Mouse (Mus musculus): ENCODE measurements around the gene Klhl13. TPM values are rescaled to one million over a fixed set of nuclear protein-coding genes. Genes with fewer than 3 reads are reported as not detected.
A peak's percentile ranks its signal among the peaks of the same experiment; 100 is the strongest.

Gene Klhl13
- polyA plus RNA-seq (2014; fragmentation: Nextera tagmentation; extraction: Ambion mirVana) = 43.3 and 55.0 TPM in 2 replicates

DNA sequence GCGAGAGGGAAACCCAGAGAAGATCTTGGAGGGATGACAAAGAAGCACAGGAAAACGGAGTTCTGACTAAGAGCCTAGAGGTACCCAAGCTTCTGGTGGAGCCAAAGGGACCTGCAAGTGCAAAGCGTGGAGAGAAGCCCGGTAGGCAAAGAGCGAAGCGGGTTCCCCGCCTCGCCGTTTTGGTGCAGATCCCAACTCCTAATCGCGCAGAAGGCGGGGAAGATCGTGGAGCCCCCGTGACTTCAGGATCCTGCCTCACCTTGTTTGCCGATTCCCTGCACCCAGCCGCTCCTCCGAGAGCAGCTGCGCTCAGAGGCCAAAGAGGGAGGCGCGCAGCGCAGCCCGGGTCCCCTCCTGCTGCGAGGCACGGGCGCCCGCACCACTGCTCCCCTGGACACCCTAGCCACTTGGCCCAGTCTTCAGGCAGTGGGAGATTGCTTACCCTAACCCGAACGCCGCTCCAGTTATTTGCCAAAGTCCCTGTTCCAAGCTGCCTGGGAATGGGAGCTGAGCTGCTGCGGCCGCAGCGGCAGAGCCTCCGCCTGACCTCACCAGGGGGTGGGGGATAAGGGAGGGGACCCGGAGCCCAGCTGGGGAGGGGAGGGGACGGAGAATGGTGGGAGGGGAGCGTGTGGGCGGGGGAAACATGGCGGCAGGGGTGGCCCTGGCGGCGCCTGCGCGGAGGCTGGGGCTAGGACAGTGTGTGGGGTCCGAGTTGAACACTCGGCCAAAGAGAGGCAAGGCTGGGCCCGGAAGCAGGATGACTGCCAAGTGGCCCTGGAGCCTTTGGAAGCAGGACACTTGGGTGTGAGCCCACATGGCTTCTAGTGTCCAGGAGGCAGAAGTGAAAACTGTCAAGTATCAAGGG is at the start of gene Klhl13:
TSS of gene Klhl13 (minus strand) at position 569 of the 868 bp plus-strand sequence.
- Histone ChIP-seq H3K4me3 (ENCODE audit: low read depth, low read length) (peak within 1 kb of the TSS; percentile 45), H3K36me3 (ENCODE audit: control insufficient read depth, insufficient read depth, low read length) (no peaks in the 10 kb centered on the region), H3K4me2 (ENCODE audit: low read length) (peak within 1 kb of the TSS; percentile 43), H3K9me3 (ENCODE audit: control insufficient read depth, low read length) (no peaks in the 10 kb centered on the region), H3K4me1 (replicated peaks; ENCODE audit: control insufficient read depth, insufficient read depth, low read length) (no peaks in the 10 kb centered on the region), H3K27me3 (replicated peaks; ENCODE audit: control insufficient read depth, insufficient read depth, low read length) (no peaks in the 10 kb centered on the region), H3K9ac (ENCODE audit: low read length) (peak within 1 kb of the TSS; percentile 54), H3K27ac (ENCODE audit: low read depth) (peak within 1 kb of the TSS; percentile 81; the same call in 1 of the 2 replicates)
- DNase-seq (ENCODE audit: low spot score) = peak; percentile 76
- peak; percentile 95 for ATAC-seq (replicated peaks; ENCODE audit: low FRiP score, low TSS enrichment, low read depth)
- WGBS = 11% methylated on average over 42 of the region's 45 CpGs

DNA sequence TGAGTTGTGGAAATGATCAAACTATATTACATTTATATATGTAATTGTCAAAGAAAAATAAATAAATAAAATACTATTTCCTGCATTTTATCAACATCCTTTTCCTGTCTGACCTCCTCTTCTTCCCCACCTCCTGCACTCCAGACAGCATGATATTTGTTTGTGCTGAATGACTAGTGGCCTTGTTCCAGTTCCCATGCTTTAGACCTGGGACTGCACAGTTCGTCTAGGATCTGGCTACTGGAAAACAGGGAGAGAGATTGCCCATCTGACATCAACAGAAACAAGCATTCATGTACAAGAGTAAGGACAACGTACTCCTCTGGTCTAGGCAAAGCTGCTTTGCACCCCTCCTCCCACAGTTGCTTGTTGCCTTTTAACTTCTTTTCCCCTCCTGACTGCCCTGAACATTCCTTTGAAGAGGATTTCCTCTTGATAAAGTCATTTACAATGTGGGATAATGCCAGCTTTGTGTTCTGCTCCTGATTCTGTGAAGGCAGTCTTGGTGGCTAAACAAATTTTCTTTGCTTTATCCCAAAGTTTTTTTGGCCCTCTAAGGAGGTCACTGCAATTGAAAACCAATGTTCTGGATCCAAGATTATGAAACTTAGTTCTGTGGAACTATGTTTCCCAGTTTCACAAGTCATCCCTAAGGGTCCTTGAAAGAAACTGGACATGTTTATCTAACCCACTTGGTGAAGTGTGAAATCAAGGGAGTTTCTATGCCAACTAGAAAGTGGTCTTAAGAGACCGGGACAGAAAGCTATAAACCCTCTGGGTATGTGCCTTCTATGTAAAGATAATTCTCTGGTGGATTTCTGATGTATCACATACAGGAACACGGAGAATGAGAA is 44.6 kb upstream of the Klhl13 start:
- no peak overlapping the region for H3K4me3 ChIP-seq (ENCODE audit: low read depth, low read length)
- no peak for ATAC-seq (replicated peaks; ENCODE audit: low FRiP score, low TSS enrichment, low read depth)
- H3K4me1 ChIP-seq (replicated peaks; ENCODE audit: control insufficient read depth, insufficient read depth, low read length) = no peaks in the 10 kb centered on the region
- no peaks in the 10 kb centered on the region for H3K9me3 ChIP-seq (ENCODE audit: control insufficient read depth, low read length)
- H3K36me3 ChIP-seq (ENCODE audit: control insufficient read depth, insufficient read depth, low read length) = no peaks in the 10 kb centered on the region
- H3K9ac ChIP-seq (ENCODE audit: low read length) = no peak overlapping the region
- DNase-seq (ENCODE audit: low spot score) = no peak
- WGBS = 55% methylated on average over 4 of the region's 4 CpGs
- H3K4me2 ChIP-seq (ENCODE audit: low read length) = no peak overlapping the region
- no peak overlapping the region for H3K27ac ChIP-seq (ENCODE audit: low read depth)
- H3K27me3 ChIP-seq (replicated peaks; ENCODE audit: control insufficient read depth, insufficient read depth, low read length) = no peaks in the 10 kb centered on the region

DNA sequence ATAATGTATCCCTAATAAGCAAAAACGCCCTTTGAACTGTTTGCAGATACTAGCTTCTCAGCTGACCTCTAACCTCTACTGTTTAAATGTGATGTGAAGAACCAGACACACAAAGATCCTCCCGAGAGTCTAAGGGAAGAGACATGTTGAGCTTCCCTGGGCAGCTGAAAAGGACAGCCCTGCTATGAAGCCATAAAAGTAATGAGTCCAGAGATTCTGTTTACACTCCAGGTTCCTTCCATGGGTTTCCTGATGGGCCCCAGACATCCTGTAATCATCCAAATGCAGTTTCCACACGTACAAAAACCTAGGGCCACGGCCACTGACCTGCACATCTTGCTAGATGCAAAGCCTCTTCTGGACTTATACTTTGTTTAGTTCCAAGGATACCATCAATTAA is 23.8 kb upstream of the Klhl13 start:
- H3K9me3 ChIP-seq (ENCODE audit: control insufficient read depth, low read length) = no peaks in the 10 kb centered on the region
- H3K4me1 ChIP-seq (replicated peaks; ENCODE audit: control insufficient read depth, insufficient read depth, low read length) = no peaks in the 10 kb centered on the region
- WGBS = 23% methylated on average over 4 of the region's 4 CpGs
- no peak overlapping the region for H3K4me3 ChIP-seq (ENCODE audit: low read depth, low read length)
- no peak overlapping the region for H3K27ac ChIP-seq (ENCODE audit: low read depth)
- no peaks in the 10 kb centered on the region for H3K36me3 ChIP-seq (ENCODE audit: control insufficient read depth, insufficient read depth, low read length)
- ATAC-seq (replicated peaks; ENCODE audit: low FRiP score, low TSS enrichment, low read depth) = no peak
- no peaks in the 10 kb centered on the region for H3K27me3 ChIP-seq (replicated peaks; ENCODE audit: control insufficient read depth, insufficient read depth, low read length)
- H3K9ac ChIP-seq (ENCODE audit: low read length) = no peak overlapping the region
- no peak for DNase-seq (ENCODE audit: low spot score)
- no peak overlapping the region for H3K4me2 ChIP-seq (ENCODE audit: low read length)

DNA sequence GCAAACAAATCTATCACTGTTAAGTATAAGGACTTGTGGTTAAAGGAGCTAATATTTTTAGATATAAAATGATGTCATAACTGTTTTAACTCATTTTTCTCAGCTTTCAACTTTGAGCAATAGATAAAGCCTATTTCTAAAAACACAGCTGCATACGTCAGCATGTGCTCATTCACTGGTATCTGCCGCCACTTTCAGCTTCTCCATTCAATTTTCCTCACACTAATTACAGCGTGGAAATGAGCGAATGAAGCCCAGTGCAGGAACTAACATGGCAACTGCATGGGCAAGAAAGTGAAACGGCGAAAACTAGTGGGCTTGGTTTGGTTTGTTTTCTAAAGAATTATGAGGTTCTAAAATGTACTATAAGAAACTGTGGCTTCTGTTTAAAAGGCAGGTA is 1.4 kb downstream of the Klhl13 start:
- Histone ChIP-seq H3K27ac (ENCODE audit: low read depth) (no peak overlapping the region), H3K4me2 (ENCODE audit: low read length) (peak overlapping the region; percentile 43), H3K4me1 (replicated peaks; ENCODE audit: control insufficient read depth, insufficient read depth, low read length) (no peaks in the 10 kb centered on the region), H3K9me3 (ENCODE audit: control insufficient read depth, low read length) (no peaks in the 10 kb centered on the region), H3K4me3 (ENCODE audit: low read depth, low read length) (peak overlapping the region; percentile 45; the same call in 1 of the 2 replicates), H3K9ac (ENCODE audit: low read length) (no peak overlapping the region), H3K36me3 (ENCODE audit: control insufficient read depth, insufficient read depth, low read length) (no peaks in the 10 kb centered on the region), H3K27me3 (replicated peaks; ENCODE audit: control insufficient read depth, insufficient read depth, low read length) (no peaks in the 10 kb centered on the region)
- 62% methylated on average over 6 of the region's 6 CpGs for WGBS
- DNase-seq (ENCODE audit: low spot score) = no peak
- ATAC-seq (replicated peaks; ENCODE audit: low FRiP score, low TSS enrichment, low read depth) = no peak

DNA sequence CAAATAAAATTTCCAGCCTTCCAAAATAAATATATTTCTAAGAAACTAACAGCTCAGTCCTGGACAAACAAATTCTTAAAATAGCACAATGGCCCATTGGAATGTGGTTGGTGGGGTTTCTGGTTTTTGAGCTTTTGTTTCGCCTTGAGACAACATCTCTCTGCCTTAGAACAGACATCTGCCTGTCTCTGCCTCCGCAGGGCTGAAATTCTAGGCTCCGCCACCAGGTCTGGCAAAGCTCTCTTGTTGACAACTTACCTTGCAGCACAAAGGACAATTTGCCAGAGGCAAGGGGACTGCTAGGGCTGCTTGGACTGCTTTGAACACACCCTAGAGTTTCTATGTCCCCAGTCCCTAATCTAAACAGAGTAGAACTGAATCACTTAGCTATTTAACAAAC is 4.4 kb downstream of the Klhl13 start:
- Histone ChIP-seq H3K4me3 (ENCODE audit: low read depth, low read length) (no peak overlapping the region), H3K4me1 (replicated peaks; ENCODE audit: control insufficient read depth, insufficient read depth, low read length) (no peaks in the 10 kb centered on the region), H3K9ac (ENCODE audit: low read length) (no peak overlapping the region), H3K36me3 (ENCODE audit: control insufficient read depth, insufficient read depth, low read length) (no peaks in the 10 kb centered on the region), H3K4me2 (ENCODE audit: low read length) (no peak overlapping the region), H3K27me3 (replicated peaks; ENCODE audit: control insufficient read depth, insufficient read depth, low read length) (no peaks in the 10 kb centered on the region), H3K9me3 (ENCODE audit: control insufficient read depth, low read length) (no peaks in the 10 kb centered on the region), H3K27ac (ENCODE audit: low read depth) (no peak overlapping the region)
- DNase-seq (ENCODE audit: low spot score) = no peak
- no peak for ATAC-seq (replicated peaks; ENCODE audit: low FRiP score, low TSS enrichment, low read depth)
- WGBS = 83% methylated on average over 3 of the region's 3 CpGs

DNA sequence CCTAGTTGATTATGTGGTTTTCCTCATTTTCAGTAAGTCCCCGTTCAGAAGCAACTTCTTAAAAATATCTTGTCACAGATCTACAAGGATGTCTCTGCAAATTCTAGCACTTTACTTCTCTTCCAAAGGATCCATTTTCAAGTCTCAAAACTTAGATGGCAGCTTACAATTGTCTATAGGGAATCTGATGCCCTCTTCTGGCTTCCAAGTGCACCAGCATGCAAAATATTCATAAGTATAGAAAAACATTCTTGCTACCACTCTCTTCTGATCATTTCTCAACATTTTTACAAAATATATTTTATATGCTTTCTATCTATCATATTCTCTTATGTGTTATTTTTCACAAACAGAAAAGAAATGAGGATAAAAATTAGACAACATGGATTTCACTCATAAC is 14.8 kb downstream of the Klhl13 start:
- Histone ChIP-seq H3K27me3 (replicated peaks; ENCODE audit: control insufficient read depth, insufficient read depth, low read length) (no peaks in the 10 kb centered on the region), H3K4me3 (ENCODE audit: low read depth, low read length) (no peak overlapping the region), H3K4me1 (replicated peaks; ENCODE audit: control insufficient read depth, insufficient read depth, low read length) (no peaks in the 10 kb centered on the region), H3K9me3 (ENCODE audit: control insufficient read depth, low read length) (no peaks in the 10 kb centered on the region), H3K4me2 (ENCODE audit: low read length) (no peak overlapping the region), H3K9ac (ENCODE audit: low read length) (no peak overlapping the region), H3K27ac (ENCODE audit: low read depth) (no peak overlapping the region), H3K36me3 (ENCODE audit: control insufficient read depth, insufficient read depth, low read length) (no peaks in the 10 kb centered on the region)
- no peak for ATAC-seq (replicated peaks; ENCODE audit: low FRiP score, low TSS enrichment, low read depth)
- no peak for DNase-seq (ENCODE audit: low spot score)
- 71% methylated on average over 1 of the region's 1 CpGs for WGBS

DNA sequence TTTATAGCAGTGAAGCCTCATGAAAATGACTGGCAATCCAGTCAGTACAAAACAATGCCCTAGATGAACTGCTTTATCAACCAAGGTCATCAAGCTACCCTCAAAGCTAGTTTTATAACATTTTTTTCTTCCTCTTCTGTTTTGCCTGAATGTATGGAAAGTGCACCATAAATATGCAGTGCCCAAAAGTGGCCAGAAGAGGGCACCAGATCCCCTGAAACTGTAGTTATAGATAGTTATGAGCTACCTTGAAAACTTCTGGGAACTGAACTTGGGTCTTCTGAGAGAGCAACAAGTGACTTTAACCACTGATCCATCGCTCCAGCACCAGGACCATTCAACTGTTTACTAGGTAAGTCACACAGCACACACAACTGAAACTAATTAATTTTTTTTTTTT is 36.8 kb downstream of the Klhl13 start:
- no peak for ATAC-seq (replicated peaks; ENCODE audit: low FRiP score, low TSS enrichment, low read depth)
- no peaks in the 10 kb centered on the region for H3K4me1 ChIP-seq (replicated peaks; ENCODE audit: control insufficient read depth, insufficient read depth, low read length)
- WGBS = 89% methylated on average over 1 of the region's 1 CpGs
- H3K9me3 ChIP-seq (ENCODE audit: control insufficient read depth, low read length) = no peaks in the 10 kb centered on the region
- no peaks in the 10 kb centered on the region for H3K36me3 ChIP-seq (ENCODE audit: control insufficient read depth, insufficient read depth, low read length)
- no peak overlapping the region for H3K27ac ChIP-seq (ENCODE audit: low read depth)
- no peak overlapping the region for H3K4me2 ChIP-seq (ENCODE audit: low read length)
- peak; percentile 52 for DNase-seq (ENCODE audit: low spot score)
- H3K27me3 ChIP-seq (replicated peaks; ENCODE audit: control insufficient read depth, insufficient read depth, low read length) = no peaks in the 10 kb centered on the region
- no peak overlapping the region for H3K4me3 ChIP-seq (ENCODE audit: low read depth, low read length)
- no peak overlapping the region for H3K9ac ChIP-seq (ENCODE audit: low read length)

DNA sequence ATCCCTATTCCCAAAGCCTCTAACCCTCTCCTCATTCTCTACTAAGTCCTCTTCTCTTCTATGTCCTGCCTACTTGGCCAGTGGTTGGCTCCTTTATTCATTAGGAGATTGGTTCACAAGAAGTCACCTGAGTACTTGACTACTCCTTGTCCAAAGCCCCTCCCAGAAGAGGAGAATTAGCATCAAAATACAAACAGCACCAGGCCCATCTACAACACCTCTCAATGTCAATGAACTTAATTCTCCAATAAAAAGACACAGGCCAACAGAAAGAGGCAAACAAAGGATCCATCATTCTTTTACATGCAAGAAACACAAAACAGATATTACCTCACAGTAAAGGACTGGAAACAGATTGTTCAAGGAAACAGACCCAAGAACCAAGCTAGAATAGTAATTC is 46.0 kb downstream of the Klhl13 start:
- no peak for DNase-seq (ENCODE audit: low spot score)
- Histone ChIP-seq H3K4me2 (ENCODE audit: low read length) (no peak overlapping the region), H3K4me1 (replicated peaks; ENCODE audit: control insufficient read depth, insufficient read depth, low read length) (no peaks in the 10 kb centered on the region), H3K9ac (ENCODE audit: low read length) (no peak overlapping the region), H3K27me3 (replicated peaks; ENCODE audit: control insufficient read depth, insufficient read depth, low read length) (no peaks in the 10 kb centered on the region), H3K4me3 (ENCODE audit: low read depth, low read length) (no peak overlapping the region), H3K9me3 (ENCODE audit: control insufficient read depth, low read length) (no peaks in the 10 kb centered on the region), H3K27ac (ENCODE audit: low read depth) (no peak overlapping the region), H3K36me3 (ENCODE audit: control insufficient read depth, insufficient read depth, low read length) (no peaks in the 10 kb centered on the region)
- no peak for ATAC-seq (replicated peaks; ENCODE audit: low FRiP score, low TSS enrichment, low read depth)
